9 mouse cellular contexts compared by ENCODE assay signal in genomic region chr13:102899253-102900082, GRCm38 (mm10).
DNase-seq lines count a peak whose midpoint lies in the region; ATAC-seq and TF ChIP-seq lines count a peak whose summit lies in the region.
"Had no signal": no experiment of that assay in that cellular context is flagged by ENCODE, and none has a peak within 500 bp of the region (broad histone marks: within the 10 kb centered on the region; RNA-seq: fewer than 3 reads in every experiment).

No protein-coding gene starts in this region.

- peak overlapping the region; percentile 67 for H3K27ac ChIP-seq in lung, embryonic 15.5 days
- peak overlapping the region; percentile 35 for H3K27ac ChIP-seq in bone marrow, adult 2 months (ENCODE audit: control insufficient read depth, insufficient read depth, low read depth, low read length, poor library complexity)

- peaks cover 57% of the 10 kb centered on the region for H3K4me1 ChIP-seq in lung, embryonic 15.5 days
- H3K4me1 ChIP-seq in bone marrow, adult 2 months (ENCODE audit: control insufficient read depth, insufficient read depth, low read length): peaks cover 11% of the 10 kb centered on the region

- no peaks in the 10 kb centered on the region for H3K9me3 ChIP-seq in lung, embryonic 15.5 days
- H3K9me3 ChIP-seq: hindbrain, embryonic 13.5 days had no signal

- TF ChIP-seq POLR2A in bone marrow, adult 2 months (IDR thresholded peaks at IDR 0.05; ENCODE audit: borderline replicate concordance, control insufficient read depth, low read depth, low read length): no peak

- WGBS in lung, embryonic 15.5 days: 51% methylated on average over 9 of the region's 9 CpGs
- 22% methylated on average over 9 of the region's 9 CpGs for WGBS in bone marrow, adult 2 months

- no peak for TF ChIP-seq CTCF in bone marrow, adult 2 months (IDR thresholded peaks at IDR 0.05; ENCODE audit: control insufficient read depth, insufficient read depth, low read length)

- H3K4me3 ChIP-seq in lung, embryonic 15.5 days: no peak overlapping the region
- no peak overlapping the region for H3K4me3 ChIP-seq in bone marrow, adult 2 months (replicated peaks; ENCODE audit: control insufficient read depth, low read depth, low read length)
- H3K4me3 ChIP-seq: hindbrain, embryonic 13.5 days had no signal

- H3K9ac ChIP-seq in lung, embryonic 15.5 days: no peak overlapping the region
- H3K9ac ChIP-seq: hindbrain, embryonic 13.5 days had no signal

- H3K36me3 ChIP-seq in lung, embryonic 15.5 days: no peaks in the 10 kb centered on the region
- H3K36me3 ChIP-seq: hindbrain, embryonic 13.5 days had no signal

- no peak overlapping the region for H3K4me2 ChIP-seq in lung, embryonic 15.5 days
- H3K4me2 ChIP-seq: hindbrain, embryonic 13.5 days had no signal

- 0 out of 2 replicates have a peak, but pooled peaks have one; percentile 17 for ATAC-seq in lung, embryonic 15.5 days (ENCODE audit: borderline replicate concordance, extremely low read depth, low FRiP score, low TSS enrichment)
- peak; percentile 6 for ATAC-seq in neutrophil, adult 5-6 weeks (ENCODE audit: extremely low read depth, insufficient number of reproducible peaks, low FRiP score, poor library complexity, severe bottlenecking)

- DNase-seq in lung, postnatal 14 days: no peak
- peak; percentile 47 for DNase-seq in induced T-regulatory cell, adult 2 months (ENCODE audit: low read depth)
- no peak for DNase-seq in layer of hippocampus, postnatal 36 days
- DNase-seq in right cerebral cortex, postnatal 4 days: no peak
- no peak for DNase-seq in layer of hippocampus, postnatal 14 days (ENCODE audit: low spot score in 2 of 2)

- no peaks in the 10 kb centered on the region for H3K27me3 ChIP-seq in lung, embryonic 15.5 days
- H3K27me3 ChIP-seq: hindbrain, embryonic 13.5 days had no signal
